ENCODE assay signal across 30 mouse cellular contexts in genomic region chr19:47202429-47202828, GRCm38 (mm10). TPM values are rescaled to one million over a fixed set of nuclear protein-coding genes. Genes with fewer than 3 reads are reported as not detected.
DNase-seq lines count a peak whose midpoint lies in the region; ATAC-seq and TF ChIP-seq lines count a peak whose summit lies in the region.
"Had no signal": no experiment of that assay in that cellular context is flagged by ENCODE, and none has a peak within 500 bp of the region (broad histone marks: within the 10 kb centered on the region; RNA-seq: fewer than 3 reads in every experiment).

No protein-coding gene starts in this region.

- no peak for TF ChIP-seq EP300 in stomach, postnatal 0 days (optimal IDR thresholded peaks at IDR 0.05)

- no peak for DNase-seq in forebrain, embryonic 10.5 days (ENCODE audit: extremely low spot score, low spot score)
- no peak for DNase-seq in lung, embryonic 14.5 days
- no peak for DNase-seq in lung, postnatal 36 days
- DNase-seq in stomach, postnatal 0 days (ENCODE audit: low spot score) = no peak
- no peak for DNase-seq in layer of hippocampus, adult 9-10 months (ENCODE audit: low spot score)
- DNase-seq: cerebellum, adult 8-10 months; gastrocnemius, postnatal 25 days; liver; liver, postnatal 0 days; right cerebral cortex, adult 18-20 months; spleen, adult 18-20 months; thymus, postnatal 14 days had no signal

- peaks cover 3% of the 10 kb centered on the region; the same call in 1 of the 2 replicates for H3K27me3 ChIP-seq in forebrain, embryonic 10.5 days (ENCODE audit: poor library complexity, severe bottlenecking)
- H3K27me3 ChIP-seq in forebrain, embryonic 16.5 days (replicated peaks; ENCODE audit: control insufficient read depth, insufficient read depth, low read length) = no peaks in the 10 kb centered on the region
- H3K27me3 ChIP-seq in lung, embryonic 14.5 days (ENCODE audit: insufficient read depth, low read length) = no peaks in the 10 kb centered on the region
- H3K27me3 ChIP-seq in intestine, embryonic 15.5 days (replicated peaks) = no peaks in the 10 kb centered on the region
- no peaks in the 10 kb centered on the region for H3K27me3 ChIP-seq in stomach, postnatal 0 days (ENCODE audit: control insufficient read depth, insufficient read depth, low read length)
- H3K27me3 ChIP-seq: embryonic facial prominence, embryonic 15.5 days had no signal

- H3K4me3 ChIP-seq in forebrain, embryonic 10.5 days = no peak overlapping the region
- no peak overlapping the region for H3K4me3 ChIP-seq in forebrain, embryonic 16.5 days (replicated peaks; ENCODE audit: low read length)
- H3K4me3 ChIP-seq in lung, embryonic 14.5 days (ENCODE audit: low read depth, low read length) = no peak overlapping the region
- H3K4me3 ChIP-seq in intestine, embryonic 15.5 days (replicated peaks) = no peak overlapping the region
- no peak overlapping the region for H3K4me3 ChIP-seq in stomach, postnatal 0 days (ENCODE audit: low read depth, low read length)
- H3K4me3 ChIP-seq: embryonic facial prominence, embryonic 15.5 days had no signal

- H3K4me2 ChIP-seq in forebrain, embryonic 16.5 days (ENCODE audit: low read length) = no peak overlapping the region
- no peak overlapping the region for H3K4me2 ChIP-seq in lung, embryonic 14.5 days
- H3K4me2 ChIP-seq in intestine, embryonic 15.5 days (replicated peaks) = peak overlapping the region; percentile 15; the same call in 1 of the 2 replicates
- no peak overlapping the region for H3K4me2 ChIP-seq in stomach, postnatal 0 days (replicated peaks; ENCODE audit: low read depth)
- H3K4me2 ChIP-seq: embryonic facial prominence, embryonic 15.5 days had no signal

- no peak for TF ChIP-seq CTCF in lung, embryonic 14.5 days (IDR thresholded peaks at IDR 0.05; ENCODE audit: low read depth)
- TF ChIP-seq CTCF in stomach, postnatal 0 days (IDR thresholded peaks at IDR 0.05; ENCODE audit: low read depth) = no peak

- ATAC-seq in forebrain, embryonic 16.5 days = no peak
- 0 out of 2 replicates have a peak, but pooled peaks have one; percentile 33 for ATAC-seq in lung, embryonic 14.5 days (ENCODE audit: insufficient read depth)
- ATAC-seq in intestine, embryonic 15.5 days = peak; percentile 54
- peak; percentile 41; the same call in 1 of the 2 replicates for ATAC-seq in stomach, postnatal 0 days (ENCODE audit: low FRiP score, low TSS enrichment)
- ATAC-seq in megakaryocyte-erythroid progenitor cell, adult 5-6 weeks (replicated peaks; ENCODE audit: low FRiP score, low TSS enrichment, poor library complexity, severe bottlenecking) = no peak
- ATAC-seq: activated CD4-positive, CD25-positive, alpha-beta regulatory T cell, adult 4 months; CD4-positive, CD25-positive, alpha-beta regulatory T cell, adult 4 months; liver, postnatal 0 days had no signal

- H3K4me1 ChIP-seq in forebrain, embryonic 10.5 days = peaks cover 30% of the 10 kb centered on the region
- H3K4me1 ChIP-seq in forebrain, embryonic 16.5 days (replicated peaks; ENCODE audit: control insufficient read depth, insufficient read depth, low read length) = no peaks in the 10 kb centered on the region
- H3K4me1 ChIP-seq in lung, embryonic 14.5 days (ENCODE audit: insufficient read depth) = no peaks in the 10 kb centered on the region; the same call in 1 of the 2 replicates
- peaks cover 9% of the 10 kb centered on the region; the same call in 1 of the 2 replicates for H3K4me1 ChIP-seq in intestine, embryonic 15.5 days (replicated peaks)
- 0 out of 2 replicates have a peak, but pooled peaks cover 2% of the 10 kb centered on the region for H3K4me1 ChIP-seq in stomach, postnatal 0 days (replicated peaks; ENCODE audit: control insufficient read depth, insufficient read depth)

- peak overlapping the region; percentile 62 for H3K27ac ChIP-seq in forebrain, embryonic 10.5 days
- H3K27ac ChIP-seq in forebrain, embryonic 16.5 days (ENCODE audit: low read length) = no peak overlapping the region
- H3K27ac ChIP-seq in lung, embryonic 14.5 days (ENCODE audit: low read depth) = peak overlapping the region; percentile 75
- H3K27ac ChIP-seq in intestine, embryonic 15.5 days = peak overlapping the region; percentile 91
- H3K27ac ChIP-seq in stomach, postnatal 0 days (replicated peaks) = peak overlapping the region; percentile 84
- H3K27ac ChIP-seq: embryonic facial prominence, embryonic 15.5 days; kidney, postnatal 0 days had no signal

- H3K9me3 ChIP-seq in forebrain, embryonic 10.5 days = no peaks in the 10 kb centered on the region
- H3K9me3 ChIP-seq in forebrain, embryonic 16.5 days (ENCODE audit: control insufficient read depth, low read length) = no peaks in the 10 kb centered on the region
- no peaks in the 10 kb centered on the region for H3K9me3 ChIP-seq in lung, embryonic 14.5 days (ENCODE audit: low read depth, low read length)
- no peaks in the 10 kb centered on the region for H3K9me3 ChIP-seq in intestine, embryonic 15.5 days
- H3K9me3 ChIP-seq in stomach, postnatal 0 days (ENCODE audit: control insufficient read depth, low read length) = no peaks in the 10 kb centered on the region
- H3K9me3 ChIP-seq: embryonic facial prominence, embryonic 15.5 days had no signal

- H3K36me3 ChIP-seq in forebrain, embryonic 10.5 days (replicated peaks) = no peaks in the 10 kb centered on the region
- H3K36me3 ChIP-seq in forebrain, embryonic 16.5 days (ENCODE audit: control insufficient read depth, insufficient read depth) = no peaks in the 10 kb centered on the region
- H3K36me3 ChIP-seq in lung, embryonic 14.5 days (ENCODE audit: insufficient read depth) = no peaks in the 10 kb centered on the region
- H3K36me3 ChIP-seq in intestine, embryonic 15.5 days = no peaks in the 10 kb centered on the region
- no peaks in the 10 kb centered on the region for H3K36me3 ChIP-seq in stomach, postnatal 0 days (ENCODE audit: control insufficient read depth, insufficient read depth, low read length)
- H3K36me3 ChIP-seq: embryonic facial prominence, embryonic 15.5 days had no signal

- WGBS in forebrain, embryonic 10.5 days = 71% methylated on average over 6 of the region's 6 CpGs
- WGBS in forebrain, embryonic 16.5 days = 69% methylated on average over 6 of the region's 6 CpGs
- WGBS in lung, embryonic 14.5 days = 50% methylated on average over 6 of the region's 6 CpGs
- 47% methylated on average over 6 of the region's 6 CpGs for WGBS in intestine, embryonic 15.5 days
- WGBS in stomach, postnatal 0 days = 64% methylated on average over 6 of the region's 6 CpGs

- no peak overlapping the region for H3K9ac ChIP-seq in forebrain, embryonic 16.5 days (replicated peaks; ENCODE audit: low read depth, low read length)
- no peak overlapping the region for H3K9ac ChIP-seq in lung, embryonic 14.5 days
- no peak overlapping the region for H3K9ac ChIP-seq in intestine, embryonic 15.5 days
- H3K9ac ChIP-seq in stomach, postnatal 0 days (ENCODE audit: low read length) = no peak overlapping the region
- H3K9ac ChIP-seq: embryonic facial prominence, embryonic 15.5 days; liver, postnatal 0 days had no signal

RNA-seq across cellular contexts. Expression of gene Neurl1a, which starts 23.8 kb away (rescaled TPM):
- polyA plus RNA-seq in forebrain, embryonic 10.5 days (2016; fragmentation: Nextera tagmentation; extraction: Ambion mirVana) = 4.1 and 5.2 TPM in 2 replicates
- polyA plus RNA-seq in forebrain, embryonic 16.5 days (2015; fragmentation: Nextera tagmentation; extraction: Ambion mirVana) = 7.2 and 11.0 TPM in 2 replicates
- 7.6 and 8.0 TPM in 2 replicates for polyA plus RNA-seq in lung, embryonic 14.5 days (2014; fragmentation: Nextera tagmentation; extraction: Ambion mirVana)
- 5.4 and 6.3 TPM in 2 replicates for polyA plus RNA-seq in intestine, embryonic 15.5 days (2015; fragmentation: Nextera tagmentation; extraction: Ambion mirVana)
- 3.9 TPM in 2 replicates for polyA plus RNA-seq in stomach, postnatal 0 days (2015; fragmentation: Nextera tagmentation; extraction: Ambion mirVana)
- total RNA-seq in megakaryocyte-erythroid progenitor cell, adult 5-6 weeks (2014; fragmentation: Nextera tagmentation) = 0.04 TPM in 1 of 2 replicates, not detected in the other
- total RNA-seq in megakaryocyte-erythroid progenitor cell, adult 5-6 weeks (2017) = not detected in 2 replicates

RNA-seq across cellular contexts. Expression of gene Calhm3, which starts 44.9 kb away (rescaled TPM):
- not detected in 2 replicates for polyA plus RNA-seq in forebrain, embryonic 10.5 days (2016; fragmentation: Nextera tagmentation; extraction: Ambion mirVana)
- polyA plus RNA-seq in forebrain, embryonic 16.5 days (2015; fragmentation: Nextera tagmentation; extraction: Ambion mirVana) = not detected in 2 replicates
- polyA plus RNA-seq in lung, embryonic 14.5 days (2014; fragmentation: Nextera tagmentation; extraction: Ambion mirVana) = not detected in 2 replicates
- 0.21 and 0.23 TPM in 2 replicates for polyA plus RNA-seq in intestine, embryonic 15.5 days (2015; fragmentation: Nextera tagmentation; extraction: Ambion mirVana)
- polyA plus RNA-seq in stomach, postnatal 0 days (2015; fragmentation: Nextera tagmentation; extraction: Ambion mirVana) = not detected in 2 replicates
- not detected in 2 replicates for total RNA-seq in megakaryocyte-erythroid progenitor cell, adult 5-6 weeks (2014; fragmentation: Nextera tagmentation)
- not detected in 2 replicates for total RNA-seq in megakaryocyte-erythroid progenitor cell, adult 5-6 weeks (2017)
- total RNA-seq: adrenal gland, postnatal 4 days; gastrocnemius, postnatal 25 days; heart, adult 8-10 months; heart, postnatal 25 days; layer of hippocampus, adult 8-10 months; left cerebral cortex, postnatal 10 days; megakaryocyte progenitor cell, adult 5-6 weeks had no signal
- polyA plus RNA-seq: activated CD4-positive, CD25-positive, alpha-beta regulatory T cell, adult 4 months; CD4-positive, CD25-positive, alpha-beta regulatory T cell, adult 4 months; embryonic facial prominence, embryonic 15.5 days; forebrain, embryonic 11.5 days; frontal cortex, adult 2 months; kidney, postnatal 0 days; liver, postnatal 0 days; midbrain, postnatal 0 days; neural tube, embryonic 11.5 days had no signal

RNA-seq across cellular contexts. Expression of gene Calhm1, which starts 58.4 kb away (rescaled TPM):
- not detected in 2 replicates for polyA plus RNA-seq in forebrain, embryonic 10.5 days (2016; fragmentation: Nextera tagmentation; extraction: Ambion mirVana)
- polyA plus RNA-seq in forebrain, embryonic 16.5 days (2015; fragmentation: Nextera tagmentation; extraction: Ambion mirVana) = not detected in 2 replicates
- polyA plus RNA-seq in lung, embryonic 14.5 days (2014; fragmentation: Nextera tagmentation; extraction: Ambion mirVana) = not detected in 2 replicates
- not detected in 2 replicates for polyA plus RNA-seq in intestine, embryonic 15.5 days (2015; fragmentation: Nextera tagmentation; extraction: Ambion mirVana)
- polyA plus RNA-seq in stomach, postnatal 0 days (2015; fragmentation: Nextera tagmentation; extraction: Ambion mirVana) = not detected in 2 replicates
- total RNA-seq in megakaryocyte-erythroid progenitor cell, adult 5-6 weeks (2014; fragmentation: Nextera tagmentation) = not detected in 2 replicates
- total RNA-seq in megakaryocyte-erythroid progenitor cell, adult 5-6 weeks (2017) = not detected in 2 replicates
- total RNA-seq: adrenal gland, postnatal 4 days; gastrocnemius, postnatal 25 days; heart, adult 8-10 months; heart, postnatal 25 days; layer of hippocampus, adult 8-10 months; left cerebral cortex, postnatal 10 days; megakaryocyte progenitor cell, adult 5-6 weeks; midbrain, postnatal 0 days had no signal
- polyA plus RNA-seq: activated CD4-positive, CD25-positive, alpha-beta regulatory T cell, adult 4 months; CD4-positive, CD25-positive, alpha-beta regulatory T cell, adult 4 months; cortical plate, adult 2 months; embryonic facial prominence, embryonic 15.5 days; forebrain, embryonic 11.5 days; frontal cortex, adult 2 months; kidney, postnatal 0 days; liver, postnatal 0 days; midbrain, postnatal 0 days; neural tube, embryonic 11.5 days had no signal

Comparison
In these comparisons a context has a peak if more than half of its experiments do, and no peak if none do; other contexts are left out.
1. ATAC-seq: peak in lung, embryonic 14.5 days (single experiment), intestine, embryonic 15.5 days (single experiment) and stomach, postnatal 0 days (single experiment); none in forebrain, embryonic 16.5 days (single experiment) and megakaryocyte-erythroid progenitor cell, adult 5-6 weeks (single experiment).